Mouse (Mus musculus) CD8-positive naive resting alpha-beta T cell, adult 2 months (primary cell): Measurements from ENCODE around the gene Stkld1.
A peak's percentile ranks its signal among the peaks of the same experiment; 100 is the strongest.
"Not testable (repeated sequence)": the region's sequence is repeated elsewhere in the genome, so short reads cannot be mapped to it uniquely, and the experiment has no call there.

Experiments used
- DNase-seq, 2 experiments: peaks; one replicate each; pipeline ENCODE4 v3.0.0; 2022; ENCODE audit warnings: low read depth in 2 of 2, low spot score in 2 of 2

The Stkld1 gene

DNA sequence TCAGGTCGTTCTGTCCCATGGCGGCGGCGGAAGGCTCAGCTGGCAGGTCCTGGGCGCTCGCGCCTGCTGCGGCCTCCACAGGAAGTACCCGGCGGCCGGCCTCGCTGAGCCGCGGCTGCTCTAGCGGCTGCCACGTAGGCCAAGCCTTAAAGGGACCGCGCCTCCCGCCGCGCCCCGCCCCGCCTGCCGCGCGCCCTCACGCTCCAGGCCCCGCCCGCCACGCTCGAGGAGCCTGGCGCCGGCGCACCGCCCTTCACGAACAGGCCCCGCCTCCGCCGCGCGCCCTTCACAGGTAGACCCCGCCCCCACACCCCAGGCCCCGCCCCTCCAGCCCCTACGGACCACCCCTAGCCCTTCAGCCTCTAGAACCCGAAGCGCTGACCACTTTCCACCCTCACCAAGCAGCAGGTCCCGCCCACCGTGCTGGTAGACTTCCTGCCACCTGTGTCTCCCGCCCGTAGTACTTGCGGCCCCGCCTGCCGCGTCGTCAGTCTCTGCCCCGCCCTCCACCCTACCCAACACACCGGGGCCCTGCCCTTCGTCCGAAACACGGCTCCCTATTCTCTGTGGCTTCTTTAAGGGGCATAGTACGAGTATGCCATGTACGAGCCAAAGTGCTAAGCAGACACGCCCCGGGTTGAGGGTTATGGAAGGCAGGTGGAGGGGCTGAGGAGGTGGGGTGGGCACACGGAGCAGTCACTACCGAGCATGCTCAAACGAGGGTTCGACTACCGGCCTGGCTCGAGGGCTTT lies at the start of gene Stkld1, which contains the start of gene Surf4:
Gene Stkld1, plus strand, starts transcription at position 744 of the 752 bp plus-strand sequence.
Gene Surf4, minus strand, starts transcription at position 625 of the 752 bp plus-strand sequence.
- peak; percentile 86 to 88 for DNase-seq

DNA sequence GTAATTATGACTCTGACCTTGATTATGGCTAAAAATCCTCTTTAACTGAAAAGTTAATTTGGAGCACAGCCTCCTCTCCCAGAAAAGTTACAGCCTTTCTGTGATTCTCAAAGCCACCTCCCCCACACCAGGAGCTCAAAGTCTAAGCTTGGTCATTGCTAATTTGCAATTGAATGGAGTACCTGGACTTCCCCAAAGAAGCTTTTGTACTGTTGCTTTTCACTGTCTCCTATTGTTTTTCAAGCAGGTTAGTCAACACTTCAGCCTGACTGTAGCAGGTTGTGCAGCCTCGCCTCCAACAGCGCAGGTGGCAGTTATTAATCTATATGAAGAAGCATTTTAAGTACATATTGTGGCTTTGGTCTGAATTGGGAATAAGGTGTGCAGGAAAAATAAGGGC lies 48.3 kb upstream of the Stkld1 start:
- DNase-seq = not testable (repeated sequence)

GRCm38 (mm10) chr2:26886170-26886569 lies 47.7 kb upstream of the Stkld1 start:
- DNase-seq = not testable (repeated sequence)

- no peak for DNase-seq
Observed at GRCm38 (mm10) chr2:26895898-26896297, 37.9 kb upstream of the Stkld1 start.

DNA sequence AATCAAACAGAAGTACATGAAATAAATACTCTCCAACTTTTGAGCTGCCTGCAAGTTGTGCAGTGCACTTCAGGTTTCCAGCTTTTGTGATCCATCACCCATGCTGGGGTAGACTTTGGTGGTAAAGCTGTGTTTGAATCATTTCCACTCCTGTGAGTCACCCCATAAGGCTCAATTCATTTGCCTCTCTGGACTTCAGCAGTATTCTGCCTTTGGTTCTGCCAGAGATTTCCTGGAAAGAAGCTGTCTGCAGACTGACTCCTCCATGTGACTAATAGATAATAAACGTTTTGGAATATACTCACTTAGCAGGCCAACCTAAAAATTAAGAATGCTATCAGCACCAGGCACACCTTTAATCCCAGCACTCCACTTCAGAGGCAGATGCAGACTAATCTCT lies 33.1 kb upstream of the Stkld1 start:
- DNase-seq = no peak

- DNase-seq = no peak
Observed at GRCm38 (mm10) chr2:26901834-26902400, 31.9 kb upstream of the Stkld1 start.

DNA sequence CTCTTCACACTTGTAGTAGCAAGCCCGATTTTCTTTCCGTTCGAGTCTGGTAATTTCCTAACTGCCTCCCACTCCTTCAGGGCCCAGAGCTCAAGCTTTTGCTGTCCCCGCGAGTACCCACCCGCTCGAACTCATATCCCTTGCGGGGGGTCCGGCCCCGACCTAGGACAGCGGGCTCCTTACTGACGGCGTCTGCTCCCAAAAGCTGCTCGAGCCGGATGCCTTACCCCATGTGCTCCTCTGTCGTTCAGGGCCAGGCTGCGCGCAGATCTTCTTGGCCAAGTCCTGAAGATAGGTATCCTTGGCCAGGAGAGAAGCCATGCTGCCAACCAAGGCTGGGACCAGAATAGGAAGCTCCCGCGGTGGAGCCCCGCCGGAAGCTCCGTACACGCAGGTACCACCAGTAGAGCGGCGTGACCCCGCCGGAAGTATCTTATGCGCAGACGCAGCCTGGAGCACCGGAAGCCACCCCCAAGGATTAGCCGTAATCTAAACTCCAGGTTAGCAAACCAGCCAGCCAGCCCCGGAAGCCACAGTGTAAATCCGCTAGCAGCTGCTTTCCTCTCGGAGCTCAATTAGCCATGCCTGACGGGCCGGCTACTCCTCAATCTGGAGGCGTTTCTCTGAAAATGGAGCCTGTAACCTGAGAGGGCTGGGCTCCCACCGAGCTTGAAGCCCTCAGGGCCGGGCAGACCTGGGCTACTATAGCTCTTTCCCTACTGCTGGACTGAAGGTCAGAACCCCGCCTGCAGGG lies 31.2 kb upstream of the Stkld1 start, which contains the start of gene Surf6:
Gene Surf6, minus strand, starts transcription at position 413 of the 754 bp plus-strand sequence.
- peak; percentile 96 to 97 for DNase-seq

DNA sequence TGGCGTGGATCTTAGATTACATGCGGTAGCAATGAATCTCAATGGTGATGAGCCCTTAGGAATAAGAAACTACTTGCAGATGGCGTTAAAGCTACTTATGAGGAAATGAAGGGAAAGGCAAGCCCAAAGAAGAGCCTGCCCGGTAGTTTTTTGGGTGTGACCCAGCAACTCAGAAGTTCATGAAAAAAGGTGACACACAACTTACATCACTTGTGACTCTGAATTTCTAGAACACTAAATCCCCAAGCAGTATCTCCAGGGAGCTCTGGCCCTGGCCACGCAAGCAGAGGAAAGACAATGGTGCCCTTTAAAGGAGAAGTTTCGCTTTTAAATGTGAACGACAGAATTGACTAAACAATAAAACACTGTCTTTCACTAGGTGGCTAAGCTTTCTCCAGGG lies 30.5 kb upstream of the Stkld1 start:
- DNase-seq = no peak

- DNase-seq = no peak
Observed at GRCm38 (mm10) chr2:26905936-26906335, 27.9 kb upstream of the Stkld1 start.

DNA sequence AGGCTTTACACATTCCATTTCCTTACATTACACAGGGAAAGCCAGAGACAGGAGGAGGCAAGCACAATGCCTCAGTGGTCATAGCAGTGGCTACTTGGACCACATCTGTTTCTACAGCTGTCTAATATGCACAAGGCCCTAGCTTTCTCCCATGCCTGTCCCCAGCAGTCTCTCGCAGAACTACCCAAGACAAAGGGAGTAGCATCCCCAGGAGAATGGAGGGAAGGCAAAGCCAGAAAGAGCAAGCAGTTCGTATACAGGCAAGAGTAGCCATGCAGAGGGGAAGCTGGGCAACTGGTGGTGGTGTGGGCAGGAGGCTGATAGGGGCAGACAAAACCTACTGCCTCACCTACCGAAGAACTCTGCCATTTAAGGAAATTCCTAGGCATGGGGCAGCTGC lies 27.4 kb upstream of the Stkld1 start:
- DNase-seq = no peak

DNA sequence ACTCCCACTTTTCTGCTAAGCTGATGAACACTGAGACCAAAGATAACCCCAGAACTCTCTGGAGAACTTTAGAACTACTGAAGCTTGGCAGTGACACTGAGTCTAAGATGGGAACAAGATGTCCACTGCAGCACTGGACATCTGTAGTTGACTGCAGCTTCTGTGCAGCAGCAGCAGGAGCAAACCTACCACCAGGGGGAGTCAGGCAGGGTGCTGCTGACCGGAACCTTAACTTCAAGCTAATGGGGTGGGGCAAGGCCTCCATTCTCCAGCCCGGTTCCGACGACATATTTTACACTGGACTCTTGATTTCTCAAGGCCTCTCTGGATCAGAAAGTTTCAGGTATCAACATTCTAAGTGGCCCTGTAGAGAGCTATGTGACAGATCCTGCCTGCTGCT lies 26.7 kb upstream of the Stkld1 start:
- DNase-seq = no peak

DNA sequence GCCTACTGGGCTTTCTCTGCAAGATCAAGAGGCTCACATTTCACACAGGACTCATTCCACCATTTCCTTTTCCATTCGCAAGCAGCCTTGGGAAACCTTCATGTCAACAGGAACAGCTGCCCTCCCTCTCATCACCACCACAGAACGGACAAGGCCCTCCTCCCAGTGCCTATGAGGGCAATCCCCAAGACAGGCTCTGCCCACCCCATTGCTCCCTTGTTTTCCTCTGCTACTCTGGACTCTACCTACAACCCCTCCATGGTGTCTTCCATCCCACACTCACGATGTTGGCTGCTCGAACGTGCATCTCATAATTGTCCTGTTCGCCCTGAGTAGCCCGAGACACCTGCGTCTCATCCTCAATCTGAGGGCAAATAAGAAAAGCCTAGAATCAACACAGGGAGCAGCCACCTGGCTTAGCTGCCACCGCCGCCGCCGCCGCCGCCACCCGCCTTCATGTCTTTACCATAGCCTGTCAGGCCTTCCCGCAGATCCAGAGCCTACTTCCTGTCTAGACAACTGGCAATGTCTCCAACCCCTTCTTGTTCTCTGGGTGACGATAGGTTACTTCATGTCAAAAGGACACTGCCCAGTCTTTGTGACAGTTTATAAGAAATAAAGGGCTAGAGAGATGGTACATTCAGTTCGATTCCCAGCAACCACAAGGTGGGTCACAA lies 25.0 kb upstream of the Stkld1 start:
- no peak for DNase-seq

- no peak for DNase-seq
Observed at GRCm38 (mm10) chr2:26909387-26909784, 24.5 kb upstream of the Stkld1 start.

DNA sequence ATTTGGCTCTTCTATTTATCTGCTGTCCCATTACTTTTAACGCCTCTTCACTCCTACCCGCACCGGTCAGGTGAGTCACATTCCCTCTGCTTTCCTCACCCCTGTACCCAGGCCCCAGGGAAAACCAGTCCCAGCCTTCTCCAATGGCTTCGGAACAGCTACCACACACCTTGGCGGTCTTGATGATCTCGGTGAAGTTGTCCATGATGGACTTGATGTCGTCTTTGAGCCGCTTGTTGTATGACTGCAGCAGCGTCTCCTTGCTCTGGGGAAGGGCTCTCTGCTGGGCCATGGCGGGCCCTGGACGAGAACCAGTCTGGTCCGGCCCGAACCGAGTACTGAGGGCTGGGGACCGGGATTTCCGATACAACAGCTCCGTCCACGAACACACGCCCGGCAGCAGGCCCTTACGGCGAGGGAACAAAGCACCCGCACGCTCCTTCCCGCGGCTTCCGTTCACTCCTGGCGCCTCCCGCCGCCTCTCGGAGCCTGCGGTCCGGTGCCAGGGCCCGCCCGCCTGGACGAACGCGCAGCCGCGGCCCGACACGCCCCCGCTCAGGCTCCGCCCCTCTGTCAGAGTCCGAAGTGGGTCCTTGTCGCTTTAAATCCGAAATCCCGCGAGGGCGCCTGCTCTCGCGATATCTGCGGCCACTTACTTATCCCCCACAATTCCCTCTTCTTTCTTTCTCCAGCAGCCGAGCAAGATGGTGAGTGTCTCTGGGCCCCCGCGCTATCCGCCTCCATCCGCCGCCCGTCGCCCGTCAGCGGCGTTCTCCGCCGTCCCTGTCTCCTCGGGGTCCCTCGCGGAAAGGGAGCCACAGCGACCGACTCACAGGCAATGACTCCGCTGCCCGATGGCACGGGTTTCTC lies 23.5 kb upstream of the Stkld1 start, which contains the start of the genes Med22 and Rpl7a:
Gene Med22, minus strand, starts transcription at position 554 of the 870 bp plus-strand sequence.
Gene Rpl7a, plus strand, starts transcription at position 641 of the 870 bp plus-strand sequence.
- DNase-seq = peak; percentile 98 to 99

GRCm38 (mm10) chr2:26910994-26911765 lies 22.7 kb upstream of the Stkld1 start:
- DNase-seq = no peak

DNA sequence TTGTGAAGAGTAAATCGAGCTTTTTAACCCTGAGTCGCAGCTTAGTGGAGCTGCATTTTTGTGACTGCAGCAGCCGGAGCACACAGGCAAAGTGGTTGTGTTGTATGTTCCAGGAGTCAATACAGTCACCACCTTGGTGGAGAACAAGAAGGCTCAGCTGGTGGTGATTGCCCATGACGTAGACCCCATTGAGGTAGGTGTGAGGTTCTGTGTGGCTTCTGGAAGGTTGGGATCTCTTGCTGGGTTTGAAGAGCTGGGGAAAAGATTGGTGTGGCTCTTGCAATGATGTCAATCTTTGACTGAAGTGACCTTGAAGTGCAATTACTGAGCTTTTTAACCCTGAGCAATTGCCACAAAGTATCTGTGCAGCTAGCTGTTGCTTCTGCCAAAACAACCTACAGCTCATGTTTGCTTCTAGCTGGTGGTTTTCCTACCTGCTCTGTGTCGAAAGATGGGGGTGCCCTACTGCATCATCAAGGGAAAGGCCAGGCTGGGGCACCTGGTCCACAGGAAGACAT lies 21.5 kb upstream of the Stkld1 start:
- no peak for DNase-seq

DNA sequence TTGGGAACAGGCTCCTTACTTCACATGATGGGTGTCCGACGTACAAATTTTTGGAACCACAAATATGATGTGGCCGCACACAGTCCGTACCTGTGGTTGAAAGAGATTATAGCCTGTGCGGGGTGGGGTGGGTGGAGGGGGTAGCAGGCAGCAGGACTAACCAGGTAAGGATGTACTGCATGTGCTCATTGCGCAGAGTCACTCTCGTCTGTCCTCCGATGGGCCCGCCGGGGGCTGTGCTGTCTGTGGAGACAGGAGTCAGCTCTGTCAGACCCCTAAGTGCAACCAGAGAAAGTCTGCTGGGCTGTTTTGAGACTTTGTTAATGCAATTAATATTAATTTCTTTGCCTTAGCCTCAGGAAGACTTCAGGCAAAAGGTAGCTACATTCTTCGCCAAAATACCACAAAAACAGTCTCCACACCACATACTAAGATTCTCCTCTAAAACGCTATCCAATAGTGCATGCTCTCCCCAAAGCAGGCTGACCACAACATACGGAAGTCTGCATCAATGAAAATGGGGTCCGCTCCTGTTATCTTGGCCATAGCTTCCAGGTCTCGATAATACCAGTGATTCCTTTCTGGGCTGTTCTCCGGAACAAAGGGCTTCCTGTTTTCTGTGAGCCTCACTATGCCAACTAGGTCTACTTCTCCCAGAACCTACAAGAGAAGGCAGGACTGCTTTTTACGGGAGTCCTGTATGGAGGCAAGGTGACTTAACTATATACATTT lies 20.3 kb upstream of the Stkld1 start:
- DNase-seq = no peak

DNA sequence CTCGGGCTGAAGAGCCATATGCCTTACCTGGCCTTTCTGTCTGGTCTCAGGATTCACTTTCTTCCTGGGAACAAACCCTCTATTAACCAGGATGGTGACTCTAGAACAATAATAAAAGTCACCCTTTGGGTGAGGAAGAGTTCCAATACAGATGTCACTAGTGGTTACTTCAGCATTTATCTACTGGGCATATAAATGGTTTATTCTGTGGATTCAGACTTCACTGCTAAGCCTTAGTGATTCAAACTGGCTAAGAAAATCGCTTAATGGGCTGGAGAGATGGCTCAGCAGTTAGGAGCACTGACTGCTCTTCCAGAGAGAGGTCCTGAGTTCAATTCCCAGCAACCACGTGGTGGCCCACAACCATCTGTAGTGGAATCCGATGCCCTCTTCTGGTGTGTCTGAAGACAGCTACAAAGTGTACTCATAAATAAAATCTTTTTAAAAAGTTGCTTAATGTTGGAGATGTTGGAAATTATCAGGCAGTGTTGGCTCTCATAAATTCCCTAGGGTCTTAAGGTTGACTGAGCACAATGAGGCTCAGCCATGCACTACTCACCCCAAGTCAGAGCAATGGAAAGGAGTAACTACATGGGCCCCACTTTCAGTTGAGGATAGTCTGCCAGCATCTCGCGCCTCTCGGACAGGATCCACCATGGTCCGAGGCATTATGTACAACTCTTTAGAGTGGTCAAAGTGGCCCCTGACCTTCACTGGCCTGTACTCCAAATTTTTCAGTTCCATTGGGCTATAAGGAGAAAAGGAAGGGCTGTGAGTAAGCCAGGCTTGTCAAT lies 19.5 kb upstream of the Stkld1 start:
- no peak for DNase-seq
